Mouse (Mus musculus) myocyte (in vitro differentiated cells): Measurements from ENCODE around the gene Pick1.

Source experiments
- CEBPB ChIP-seq: IDR thresholded peaks from 2 replicates; pipeline ENCODE4 v1.6.1; 2011; ENCODE audit warnings: mild to moderate bottlenecking, moderate library complexity; ENCODE audit not compliant: poor library complexity, insufficient read depth, severe bottlenecking
- E2F4 ChIP-seq: IDR thresholded peaks from one replicate; pipeline ENCODE4 v1.6.1; 2011; ENCODE audit warnings: mild to moderate bottlenecking, control low read depth, moderate library complexity; ENCODE audit not compliant: insufficient read depth
- MAX ChIP-seq: IDR thresholded peaks from one replicate; pipeline ENCODE4 v1.6.1; 2011; ENCODE audit warnings: low read depth, mild to moderate bottlenecking, control low read depth
- MYOD1 ChIP-seq, 3 experiments: IDR thresholded peaks; one replicate each; pipeline ENCODE4 v1.6.1; 2011; ENCODE audit warnings: control low read depth in 2 of 3, low read depth in 2 of 3, mild to moderate bottlenecking in 2 of 3, moderate library complexity in 1 of 3; ENCODE audit not compliant: insufficient read length in 2 of 3, control insufficient read depth in 1 of 3
- MYOG ChIP-seq, 3 experiments: IDR thresholded peaks; one replicate each; pipeline ENCODE4 v1.6.1; 2011; ENCODE audit warnings: control low read depth in 2 of 3, low read depth in 2 of 3, mild to moderate bottlenecking in 2 of 3; ENCODE audit not compliant: insufficient read length in 2 of 3, control insufficient read depth in 1 of 3, insufficient read depth in 1 of 3
- POLR2A ChIP-seq: IDR thresholded peaks from one replicate; pipeline ENCODE4 v1.6.1; 2011; ENCODE audit warnings: low read depth, mild to moderate bottlenecking, control low read depth, moderate library complexity; ENCODE audit not compliant: insufficient read length
- POLR2AphosphoS2 ChIP-seq: IDR thresholded peaks from one replicate; pipeline ENCODE4 v1.6.1; 2011; ENCODE audit warnings: low read depth, control low read depth; ENCODE audit not compliant: insufficient read length
- REST ChIP-seq: IDR thresholded peaks from one replicate; pipeline ENCODE4 v1.6.1; 2011; ENCODE audit warnings: mild to moderate bottlenecking, control low read depth, moderate library complexity; ENCODE audit not compliant: insufficient read depth, insufficient read length
- TCF12 ChIP-seq: IDR thresholded peaks from one replicate; pipeline ENCODE4 v1.6.1; 2011; ENCODE audit warnings: mild to moderate bottlenecking, control low read depth; ENCODE audit not compliant: poor library complexity, insufficient read depth, severe bottlenecking
- USF1 ChIP-seq: IDR thresholded peaks from one replicate; pipeline ENCODE4 v1.6.1; 2011; ENCODE audit warnings: low read depth, mild to moderate bottlenecking, control low read depth, moderate library complexity

GRCm38 (mm10) chr15:79185213-79185612 lies 43.8 kb upstream of the Pick1 start:
- TF ChIP-seq POLR2A, result no peak
- TF ChIP-seq E2F4, result no peak
- no peak for TF ChIP-seq USF1
- no peak for TF ChIP-seq CEBPB
- TF ChIP-seq TCF12, result no peak
- TF ChIP-seq MAX, result no peak
- no peak for TF ChIP-seq POLR2AphosphoS2
- TF ChIP-seq MYOG (IDR thresholded peaks at IDR 0.05; ENCODE audit: control insufficient read depth in 1 of 3, insufficient read depth in 1 of 3, insufficient read length in 2 of 3, low read depth in 2 of 3), result no peak
- TF ChIP-seq REST, result no peak
- TF ChIP-seq MYOD1 (IDR thresholded peaks at IDR 0.05; ENCODE audit: control insufficient read depth in 1 of 3, insufficient read length in 2 of 3, low read depth in 2 of 3), result no peak
